Mouse (Mus musculus) kidney, postnatal 36 days (tissue): Measurements from ENCODE around the gene Sprr2a1.
"Not testable (repeated sequence)": the region's sequence is repeated elsewhere in the genome, so short reads cannot be mapped to it uniquely, and the experiment has no call there.

Source experiments
- DNase-seq, 2 experiments: peaks; one replicate each; pipeline ENCODE4 v3.0.0; 2021 to 2022; ENCODE audit warnings: mixed read lengths in 2 of 2

Sprr2a1 gene

DNA sequence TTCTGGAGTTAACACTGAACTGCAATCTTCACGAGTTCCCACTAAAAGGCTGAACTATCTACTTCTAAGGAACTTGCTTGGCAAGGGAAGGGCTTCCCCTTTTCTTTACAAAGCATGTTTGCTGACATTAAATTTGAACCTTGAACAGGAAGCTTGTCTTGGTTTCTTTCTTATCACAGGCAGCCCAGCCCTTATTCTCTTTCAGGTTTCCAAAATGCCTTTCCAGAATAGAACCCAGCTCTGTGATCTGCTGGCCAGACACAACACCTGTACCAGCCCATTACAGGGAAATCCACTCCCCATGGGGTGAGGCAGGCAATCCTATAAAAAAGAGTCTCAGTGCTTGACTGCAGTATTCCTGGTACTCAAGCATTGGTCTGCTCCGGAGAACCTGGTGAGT is at the start of gene Sprr2a1, which contains the start of gene Sprr2a2:
Gene Sprr2a1 (plus strand): TSS at position 231 of the 400 bp plus-strand sequence.
Gene Sprr2a2 (plus strand): TSS at position 352 of the 400 bp plus-strand sequence.
- DNase-seq = not testable (repeated sequence)

DNA sequence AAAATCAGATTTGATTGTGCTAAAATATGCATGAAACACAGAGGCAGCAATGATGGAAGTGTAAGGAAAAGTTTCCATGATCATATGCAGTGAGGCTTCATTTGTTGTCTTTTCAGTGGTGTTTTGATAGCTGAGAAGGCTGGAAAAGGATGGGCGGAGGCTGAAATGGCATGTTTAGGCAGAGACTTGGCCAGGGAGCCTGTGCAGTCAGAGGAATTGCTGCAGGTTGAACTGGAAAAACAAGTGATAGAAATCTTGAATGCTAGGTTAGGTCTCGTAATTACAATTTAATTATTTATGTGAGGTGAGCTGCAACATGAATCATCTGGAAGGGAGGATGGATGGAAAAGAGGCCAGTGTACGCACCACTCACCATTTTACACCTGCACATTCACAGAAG is 45.8 kb upstream of the Sprr2a1 start:
- DNase-seq = peak in 1 of 2 experiments; percentile 7

DNA sequence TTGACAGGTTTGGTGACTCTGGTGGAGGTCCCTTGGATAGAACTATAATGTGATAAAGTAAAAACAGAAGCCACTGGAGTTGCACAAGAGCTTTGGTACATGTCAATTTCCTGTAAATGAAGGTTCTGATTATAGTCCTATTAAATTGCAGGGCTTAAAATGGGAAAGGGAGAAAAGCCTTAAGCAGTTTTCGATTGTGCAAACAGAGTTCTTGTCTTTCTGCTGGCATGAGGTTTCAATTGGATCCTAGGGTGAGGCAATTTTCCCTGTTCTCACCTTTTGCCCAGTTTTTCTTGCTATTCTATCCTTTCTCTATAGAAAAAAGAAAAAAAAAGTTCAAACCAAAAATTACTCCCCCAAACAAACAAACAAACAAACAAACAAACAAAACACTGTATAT is 38.7 kb upstream of the Sprr2a1 start:
- DNase-seq = no peak

DNA sequence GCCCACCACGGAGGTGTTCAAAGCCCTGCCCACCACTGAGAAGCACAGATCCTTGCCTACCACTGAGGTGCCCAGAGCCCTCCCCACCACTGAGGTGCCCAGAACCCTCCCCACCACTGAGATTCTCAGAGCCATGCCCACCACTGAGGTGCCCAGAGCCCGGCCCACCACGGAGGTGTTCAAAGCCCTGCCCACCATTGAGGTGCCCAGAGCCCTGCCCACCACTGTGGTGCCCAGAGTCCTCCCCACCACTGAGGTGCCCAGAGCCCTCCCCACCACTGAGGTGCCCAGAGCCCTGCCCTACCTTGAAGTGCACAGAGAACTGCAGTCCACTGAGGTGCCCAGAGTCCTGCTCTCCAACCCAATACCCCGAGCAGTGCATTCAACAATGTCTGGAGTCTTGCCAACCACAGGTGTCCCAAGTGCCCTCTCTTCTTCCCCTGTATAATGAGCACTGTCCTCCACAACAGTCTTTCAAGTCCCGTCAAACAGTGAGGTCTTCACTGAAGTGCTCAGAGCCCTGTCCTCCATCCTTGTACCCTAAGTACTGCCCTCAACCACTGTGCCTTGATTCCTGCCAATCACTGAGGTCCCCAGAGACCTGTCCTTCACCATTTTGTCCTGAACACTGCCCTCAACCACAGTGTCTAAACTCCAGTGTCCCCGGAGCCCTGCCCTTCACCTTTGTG is 19.9 kb upstream of the Sprr2a1 start:
- no peak for DNase-seq

DNA sequence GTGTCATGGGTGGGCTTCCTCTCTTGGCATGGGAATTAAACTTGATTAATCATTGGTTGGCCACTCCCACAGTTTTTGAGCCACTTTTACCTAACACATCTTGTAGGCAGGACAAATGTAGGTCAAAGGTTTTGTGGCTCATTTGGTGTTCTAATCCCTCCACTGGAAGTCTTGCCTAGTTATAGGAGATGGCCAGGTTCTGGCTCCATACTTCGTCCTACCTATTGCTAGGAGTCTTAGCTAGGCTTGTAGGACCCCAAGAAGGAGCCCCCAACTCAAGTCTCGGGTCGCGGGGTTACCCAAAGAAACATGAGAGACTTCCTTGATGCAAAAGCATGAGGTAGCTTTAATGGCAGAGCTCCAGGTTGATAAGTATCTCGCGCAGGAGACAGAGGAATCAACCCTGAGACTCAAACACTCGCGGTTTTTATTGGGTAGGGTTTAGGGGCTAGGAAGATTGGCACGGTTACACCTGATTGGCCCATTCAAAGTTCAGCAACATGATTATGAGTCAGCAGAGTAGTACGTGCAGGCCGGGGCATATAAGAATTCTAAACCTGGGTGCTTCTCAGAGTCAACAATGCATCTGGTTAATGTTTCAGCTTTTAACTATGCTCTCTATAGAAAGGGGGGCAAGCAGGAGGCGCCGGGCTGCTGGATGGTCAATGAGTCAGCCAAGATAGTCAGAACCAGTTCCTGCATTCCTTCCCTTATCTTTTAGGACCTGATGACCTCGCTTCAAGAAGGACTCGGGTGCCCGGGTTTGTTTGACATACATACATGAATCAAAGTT is 4.3 kb upstream of the Sprr2a1 start:
- not testable (repeated sequence) for DNase-seq

DNA sequence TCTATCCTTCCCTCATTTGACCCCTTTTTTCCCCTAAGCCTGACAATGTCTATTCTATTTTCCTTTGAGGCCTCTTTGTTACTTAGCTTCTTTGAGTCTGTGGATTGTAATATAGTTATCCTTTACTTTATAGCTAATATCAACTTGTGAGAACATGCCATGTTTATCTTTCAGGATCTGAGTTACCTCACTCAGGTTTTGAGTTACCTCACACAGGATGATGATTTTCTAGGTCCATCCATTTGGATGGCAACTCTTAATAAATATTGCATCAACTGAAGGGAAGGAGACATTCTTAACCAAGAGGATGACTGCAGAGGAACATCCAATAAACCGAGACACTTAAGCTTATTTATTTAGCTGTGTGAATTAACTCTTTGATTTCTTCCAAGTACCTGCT is 3.5 kb upstream of the Sprr2a1 start:
- not testable (repeated sequence) for DNase-seq

DNA sequence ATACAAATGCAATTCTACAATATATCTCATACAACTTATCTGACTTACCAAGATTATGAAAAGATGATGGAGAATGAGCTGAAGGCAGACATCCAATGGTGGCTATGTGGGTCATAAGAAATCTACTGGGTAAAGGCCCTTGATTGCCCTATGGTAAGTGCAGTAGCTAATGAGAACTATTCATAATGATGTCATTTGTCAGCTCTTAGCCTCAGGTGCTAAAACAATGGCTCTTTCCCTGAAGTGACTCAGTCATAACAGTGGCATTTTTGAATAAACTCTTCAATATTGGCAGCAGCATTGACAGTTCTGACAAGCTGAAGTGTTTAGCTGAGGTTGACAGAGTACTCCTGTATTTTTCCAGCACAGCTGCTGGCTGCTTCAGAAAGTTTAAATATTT is 1.9 kb upstream of the Sprr2a1 start:
- not testable (repeated sequence) for DNase-seq

DNA sequence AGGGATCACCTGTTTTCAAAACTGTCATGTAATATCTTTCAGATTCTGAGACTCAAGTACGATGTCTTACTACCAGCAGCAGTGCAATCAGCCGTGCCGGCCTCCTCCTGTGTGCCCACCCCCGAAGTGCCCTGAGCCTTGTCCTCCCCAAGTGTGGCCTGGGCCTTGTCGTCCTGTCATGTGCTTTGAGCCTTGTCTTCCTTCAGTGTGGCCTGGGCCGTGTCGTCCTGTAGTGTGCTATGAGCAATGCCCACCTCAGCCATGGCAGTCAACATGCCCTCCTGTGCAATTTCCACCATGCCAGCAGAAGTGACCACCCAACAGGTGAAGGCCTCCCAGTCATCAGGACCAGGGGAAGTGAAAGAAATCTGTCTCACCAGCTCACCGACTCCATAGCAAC is 3.4 kb downstream of the Sprr2a1 start:
- DNase-seq = not testable (repeated sequence)

DNA sequence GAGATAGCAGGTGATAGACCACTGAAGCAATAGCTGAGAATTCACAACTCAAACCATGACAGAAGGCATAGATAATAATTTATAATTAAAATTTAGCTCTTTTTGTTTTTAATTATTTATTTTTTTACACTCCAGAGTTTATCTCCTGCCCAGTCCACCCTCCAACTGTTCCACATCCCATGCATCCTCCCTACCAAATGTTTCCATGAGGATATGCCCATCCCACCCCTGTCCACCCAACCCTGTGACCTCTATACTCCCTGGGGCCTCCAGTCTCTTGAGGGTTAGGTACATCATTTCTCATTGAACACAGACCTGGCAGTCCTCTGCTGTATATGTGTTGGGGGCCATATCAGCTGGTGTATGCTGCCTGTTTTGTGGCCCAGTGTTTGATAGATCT is 8.1 kb downstream of the Sprr2a1 start:
- not testable (repeated sequence) for DNase-seq

DNA sequence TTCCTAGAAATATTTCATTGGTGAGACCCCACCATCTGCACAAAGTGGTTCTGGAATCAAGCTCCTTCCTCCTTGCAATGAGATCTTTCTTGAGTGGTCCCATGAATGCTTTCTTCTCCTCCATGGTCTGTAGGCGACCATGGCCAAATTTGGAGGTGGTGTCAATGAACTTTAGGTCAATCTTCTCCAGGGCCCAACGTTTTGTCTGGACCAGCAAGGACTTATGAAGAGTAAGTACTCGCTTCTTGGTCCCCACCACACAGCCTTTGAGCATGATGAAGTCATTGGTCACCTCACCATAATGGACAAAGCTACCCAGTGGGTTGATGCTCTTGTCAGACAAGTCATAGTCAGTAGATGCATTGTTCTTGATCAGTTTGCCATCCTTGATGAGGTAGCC is 11.8 kb downstream of the Sprr2a1 start:
- not testable (repeated sequence) for DNase-seq

DNA sequence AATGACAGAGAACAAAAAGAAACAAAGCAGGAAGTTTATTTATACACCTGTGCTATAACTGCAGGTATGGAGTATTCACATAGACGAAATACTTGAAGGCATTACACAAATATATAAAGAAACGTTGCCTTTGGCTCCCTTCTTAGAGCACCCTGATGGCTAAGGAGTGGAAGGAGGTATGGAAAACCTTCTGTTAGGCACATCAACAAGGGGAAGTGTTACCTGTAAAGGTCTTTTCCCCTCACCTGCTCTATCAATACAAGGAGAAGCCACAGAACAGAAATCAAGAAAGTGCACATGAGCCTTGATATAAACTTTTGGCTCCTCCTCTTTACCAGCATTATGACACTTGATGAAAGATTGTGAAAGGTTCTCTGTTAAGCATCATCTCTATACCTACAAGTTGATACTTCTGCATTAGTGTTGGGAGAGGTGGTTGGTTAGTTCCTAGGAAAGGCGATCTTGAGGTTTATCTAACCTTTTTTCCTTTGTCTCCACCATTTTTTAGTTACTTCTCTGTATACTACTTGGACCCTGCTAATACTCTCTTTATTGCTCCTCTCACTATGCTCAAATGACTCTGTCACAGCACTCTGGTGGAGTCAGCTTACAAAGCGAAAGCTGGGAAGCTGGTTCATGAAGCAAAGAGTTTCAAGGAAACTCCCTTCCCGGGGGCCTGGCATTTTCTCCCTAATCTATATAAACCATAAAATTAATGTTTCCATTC is 21.0 kb downstream of the Sprr2a1 start:
- DNase-seq = not testable (repeated sequence)

DNA sequence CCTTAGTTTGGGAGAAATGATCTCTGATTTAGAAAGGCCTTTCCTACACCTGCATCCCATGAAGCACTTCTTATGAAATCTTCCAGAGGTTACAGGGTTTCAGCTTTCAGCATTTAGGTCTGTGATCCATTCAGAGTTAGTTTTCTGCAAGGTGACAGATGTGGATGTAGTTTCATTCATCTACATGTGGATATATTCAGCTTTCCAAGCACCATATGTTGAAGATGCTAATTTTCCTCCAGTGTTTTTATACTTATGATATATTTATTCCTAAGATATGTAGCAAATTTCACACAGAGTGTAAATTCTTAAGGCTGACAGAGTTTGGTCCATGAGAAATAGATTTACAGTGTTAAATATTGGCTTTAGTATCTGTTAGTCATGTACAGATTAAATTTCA is 23.1 kb downstream of the Sprr2a1 start:
- DNase-seq = not testable (repeated sequence)

DNA sequence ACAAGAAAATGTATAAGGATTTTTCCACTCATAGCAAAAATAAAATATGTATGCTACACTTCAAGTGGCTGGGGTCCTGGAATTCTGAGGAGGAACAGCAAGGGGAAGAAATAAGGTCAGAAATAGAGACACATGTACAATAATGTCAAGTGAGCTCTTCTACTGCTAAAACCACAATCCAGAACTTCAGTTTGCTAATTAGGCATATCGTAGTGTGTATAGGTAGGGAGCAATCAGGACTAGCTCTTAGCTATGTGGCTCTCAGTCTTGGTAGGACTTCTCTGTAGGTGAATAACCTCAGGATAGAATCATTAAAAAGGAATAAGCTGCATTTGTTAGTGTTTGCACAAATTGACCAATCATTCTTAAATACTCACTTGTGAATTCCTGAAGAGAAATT is 23.6 kb downstream of the Sprr2a1 start:
- DNase-seq = not testable (repeated sequence)

DNA sequence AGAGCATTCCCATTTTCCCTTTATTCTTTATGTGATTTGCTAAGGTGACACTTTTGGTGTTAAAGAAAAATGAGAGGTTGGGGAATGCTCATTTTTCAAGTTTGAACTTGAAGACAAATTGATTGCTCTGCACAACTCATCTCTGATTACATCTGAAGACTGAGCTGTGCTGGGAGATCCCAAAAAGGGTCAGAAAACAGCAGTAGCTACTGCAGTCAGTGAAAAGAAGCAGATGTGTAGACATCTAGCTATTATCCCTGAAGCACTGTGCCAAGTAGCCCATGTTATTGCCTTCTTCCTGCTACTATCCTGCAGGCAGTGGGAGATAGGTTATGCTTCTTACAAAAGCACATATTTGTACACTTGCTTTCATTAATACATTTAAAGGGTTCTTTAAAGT is 29.2 kb downstream of the Sprr2a1 start:
- DNase-seq = not testable (repeated sequence)

DNA sequence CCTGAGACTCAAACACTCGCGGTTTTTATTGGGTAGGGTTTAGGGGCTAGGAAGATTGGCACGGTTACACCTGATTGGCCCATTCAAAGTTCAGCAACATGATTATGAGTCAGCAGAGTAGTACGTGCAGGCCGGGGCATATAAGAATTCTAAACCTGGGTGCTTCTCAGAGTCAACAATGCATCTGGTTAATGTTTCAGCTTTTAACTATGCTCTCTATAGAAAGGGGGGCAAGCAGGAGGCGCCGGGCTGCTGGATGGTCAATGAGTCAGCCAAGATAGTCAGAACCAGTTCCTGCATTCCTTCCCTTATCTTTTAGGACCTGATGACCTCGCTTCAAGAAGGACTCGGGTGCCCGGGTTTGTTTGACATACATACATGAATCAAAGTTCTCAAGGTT is 30.6 kb downstream of the Sprr2a1 start:
- DNase-seq = not testable (repeated sequence)

DNA sequence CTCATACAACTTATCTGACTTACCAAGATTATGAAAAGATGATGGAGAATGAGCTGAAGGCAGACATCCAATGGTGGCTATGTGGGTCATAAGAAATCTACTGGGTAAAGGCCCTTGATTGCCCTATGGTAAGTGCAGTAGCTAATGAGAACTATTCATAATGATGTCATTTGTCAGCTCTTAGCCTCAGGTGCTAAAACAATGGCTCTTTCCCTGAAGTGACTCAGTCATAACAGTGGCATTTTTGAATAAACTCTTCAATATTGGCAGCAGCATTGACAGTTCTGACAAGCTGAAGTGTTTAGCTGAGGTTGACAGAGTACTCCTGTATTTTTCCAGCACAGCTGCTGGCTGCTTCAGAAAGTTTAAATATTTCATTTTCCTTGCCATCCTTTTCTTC is 32.9 kb downstream of the Sprr2a1 start:
- not testable (repeated sequence) for DNase-seq

DNA sequence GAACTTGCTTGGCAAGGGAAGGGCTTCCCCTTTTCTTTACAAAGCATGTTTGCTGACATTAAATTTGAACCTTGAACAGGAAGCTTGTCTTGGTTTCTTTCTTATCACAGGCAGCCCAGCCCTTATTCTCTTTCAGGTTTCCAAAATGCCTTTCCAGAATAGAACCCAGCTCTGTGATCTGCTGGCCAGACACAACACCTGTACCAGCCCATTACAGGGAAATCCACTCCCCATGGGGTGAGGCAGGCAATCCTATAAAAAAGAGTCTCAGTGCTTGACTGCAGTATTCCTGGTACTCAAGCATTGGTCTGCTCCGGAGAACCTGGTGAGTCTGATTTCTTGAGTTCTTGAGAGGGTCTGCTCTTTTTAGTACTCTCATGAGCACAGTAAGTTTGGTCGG is 34.9 kb downstream of the Sprr2a1 start:
- DNase-seq = not testable (repeated sequence)

DNA sequence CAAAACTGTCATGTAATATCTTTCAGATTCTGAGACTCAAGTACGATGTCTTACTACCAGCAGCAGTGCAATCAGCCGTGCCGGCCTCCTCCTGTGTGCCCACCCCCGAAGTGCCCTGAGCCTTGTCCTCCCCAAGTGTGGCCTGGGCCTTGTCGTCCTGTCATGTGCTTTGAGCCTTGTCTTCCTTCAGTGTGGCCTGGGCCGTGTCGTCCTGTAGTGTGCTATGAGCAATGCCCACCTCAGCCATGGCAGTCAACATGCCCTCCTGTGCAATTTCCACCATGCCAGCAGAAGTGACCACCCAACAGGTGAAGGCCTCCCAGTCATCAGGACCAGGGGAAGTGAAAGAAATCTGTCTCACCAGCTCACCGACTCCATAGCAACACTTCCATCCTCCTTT is 38.3 kb downstream of the Sprr2a1 start:
- DNase-seq = not testable (repeated sequence)

DNA sequence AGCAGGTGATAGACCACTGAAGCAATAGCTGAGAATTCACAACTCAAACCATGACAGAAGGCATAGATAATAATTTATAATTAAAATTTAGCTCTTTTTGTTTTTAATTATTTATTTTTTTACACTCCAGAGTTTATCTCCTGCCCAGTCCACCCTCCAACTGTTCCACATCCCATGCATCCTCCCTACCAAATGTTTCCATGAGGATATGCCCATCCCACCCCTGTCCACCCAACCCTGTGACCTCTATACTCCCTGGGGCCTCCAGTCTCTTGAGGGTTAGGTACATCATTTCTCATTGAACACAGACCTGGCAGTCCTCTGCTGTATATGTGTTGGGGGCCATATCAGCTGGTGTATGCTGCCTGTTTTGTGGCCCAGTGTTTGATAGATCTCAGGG is 42.9 kb downstream of the Sprr2a1 start:
- not testable (repeated sequence) for DNase-seq

DNA sequence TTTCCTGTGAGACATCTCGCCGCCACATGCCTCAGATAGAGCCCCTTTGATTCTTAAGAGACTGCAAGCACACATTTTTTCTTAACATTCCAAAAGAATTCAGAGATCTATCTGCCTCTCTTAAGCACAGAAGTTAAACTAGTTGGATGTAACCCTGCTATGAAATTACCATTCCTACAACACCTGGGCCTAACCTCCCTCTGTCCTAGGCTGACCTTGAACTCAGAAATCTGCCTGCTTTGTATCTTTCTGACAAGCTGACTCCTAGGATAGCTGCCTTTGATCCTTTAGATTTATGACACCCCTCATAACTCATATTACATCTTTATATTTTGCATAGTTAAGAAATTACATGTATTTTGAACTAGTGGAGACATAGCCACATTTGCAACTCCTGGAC is 47.9 kb downstream of the Sprr2a1 start:
- not testable (repeated sequence) for DNase-seq
